Mouse (Mus musculus) kidney, adult 2 months (tissue): ENCODE data around the gene Ccdc47. TPM values are rescaled to one million over a fixed set of nuclear protein-coding genes. Genes with fewer than 3 reads are reported as not detected.
A peak's percentile ranks its signal among the peaks of the same experiment; 100 is the strongest.

Experiments used
- DNase-seq: peaks from one replicate; pipeline ENCODE4 v3.0.0; 2021
- H3K27ac ChIP-seq: fragments of 200-500 bp; 2 replicates; pipeline ENCODE4 v1.5.1; 2012; ENCODE audit warnings: low read depth, low read length, control low read depth, inconsistent platforms; ENCODE audit not compliant: insufficient read depth
- H3K27me3 ChIP-seq: fragments of 200-500 bp; replicated peaks from 2 replicates; pipeline ENCODE4 v1.6.1; 2012; ENCODE audit warnings: mild to moderate bottlenecking, moderate library complexity, low read length, inconsistent platforms; ENCODE audit not compliant: control insufficient read depth, insufficient read depth
- H3K36me3 ChIP-seq: fragments of 200-500 bp; 2 replicates; pipeline ENCODE4 v1.6.1; 2012; ENCODE audit warnings: mild to moderate bottlenecking, moderate library complexity, low read length, inconsistent platforms; ENCODE audit not compliant: control insufficient read depth, insufficient read depth
- H3K4me1 ChIP-seq: fragments of 200-500 bp; 2 replicates; pipeline ENCODE4 v1.6.1; 2011; ENCODE audit warnings: low read length; ENCODE audit not compliant: control insufficient read depth, insufficient read depth
- H3K4me3 ChIP-seq: fragments of 200-500 bp; 2 replicates; pipeline ENCODE4 v1.5.1; 2011; ENCODE audit warnings: mild to moderate bottlenecking, low read depth, low read length, control low read depth; ENCODE audit not compliant: insufficient read depth
- CTCF ChIP-seq: fragments of 200-500 bp; conservative IDR thresholded peaks from 2 replicates; pipeline ENCODE4 v1.5.1; 2011; ENCODE audit warnings: low read depth, mild to moderate bottlenecking, control low read depth, low read length, moderate library complexity, mixed read lengths; ENCODE audit not compliant: insufficient read depth, insufficient read length
- POLR2A ChIP-seq: fragments of 200-500 bp; IDR thresholded peaks from one replicate; pipeline ENCODE4 v1.6.1; 2011; ENCODE audit warnings: low read depth, low read length, control low read depth
- WGBS: fragments of 180-500 bp; shearing (Covaris S2); methylation state at CpG from one replicate; pipeline ENCODE4 v1.1.7; 2018; 5-methylcytosine and 5-hydroxymethylcytosine counted together
- polyA plus RNA-seq: library from polyadenylated mRNA; depleted of rRNA; stranded (reverse); fragments of >200 nt; gene quantifications from 2 replicates; pipeline ENCODE4 v1.2.3, GENCODE M21; 2012; rRNA removed

Gene Ccdc47
- 14.0 and 20.6 TPM in 2 replicates for polyA plus RNA-seq

- H3K27ac ChIP-seq, result peak within 1 kb of the TSS; percentile 94
- TF ChIP-seq POLR2A (no peak), CTCF (no peak)
- peak within 1 kb of the TSS; percentile 95 for H3K4me3 ChIP-seq
- peaks cover 4% of the 10 kb centered on the region for H3K36me3 ChIP-seq
- peak; percentile 99 for DNase-seq
- WGBS, result under 1% methylated on average over 46 of the region's 46 CpGs
- no peaks in the 10 kb centered on the region for H3K27me3 ChIP-seq
- peaks cover 12% of the 10 kb centered on the region; the same call in 1 of the 2 replicates for H3K4me1 ChIP-seq
Measured at GRCm38 (mm10) chr11:106215927-106216729, at the start of gene Ccdc47. TSS of gene Ccdc47 (minus strand) at chr11:106216344.

DNA sequence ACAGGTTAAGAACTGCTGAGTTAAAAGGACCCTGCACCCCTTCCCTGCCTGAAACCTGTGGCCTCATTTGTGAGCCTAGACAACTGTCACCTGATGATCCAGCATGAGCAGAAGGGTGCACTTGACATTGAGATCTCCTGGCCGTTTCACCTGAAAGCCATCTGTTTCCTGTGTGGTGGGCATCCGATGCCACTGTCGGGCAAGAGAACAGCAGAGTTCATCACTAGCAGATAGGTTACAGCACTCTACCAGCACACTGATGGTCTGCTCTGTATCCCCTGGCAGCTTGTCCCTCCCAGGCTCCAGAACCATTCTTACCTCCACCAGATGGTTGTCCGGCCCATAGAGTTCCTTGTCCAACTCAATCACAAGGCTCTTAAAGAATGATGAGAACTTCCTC, 49.4 kb upstream of the Ccdc47 start:
- WGBS, result 80% methylated on average over 4 of the region's 4 CpGs
- Histone ChIP-seq H3K4me1 (peaks cover 31% of the 10 kb centered on the region), H3K27me3 (no peaks in the 10 kb centered on the region), H3K27ac (no peak overlapping the region), H3K36me3 (peaks cover 12% of the 10 kb centered on the region), H3K4me3 (no peak overlapping the region)
- no peak for DNase-seq
- no peak for TF ChIP-seq CTCF
- TF ChIP-seq POLR2A, result no peak

DNA sequence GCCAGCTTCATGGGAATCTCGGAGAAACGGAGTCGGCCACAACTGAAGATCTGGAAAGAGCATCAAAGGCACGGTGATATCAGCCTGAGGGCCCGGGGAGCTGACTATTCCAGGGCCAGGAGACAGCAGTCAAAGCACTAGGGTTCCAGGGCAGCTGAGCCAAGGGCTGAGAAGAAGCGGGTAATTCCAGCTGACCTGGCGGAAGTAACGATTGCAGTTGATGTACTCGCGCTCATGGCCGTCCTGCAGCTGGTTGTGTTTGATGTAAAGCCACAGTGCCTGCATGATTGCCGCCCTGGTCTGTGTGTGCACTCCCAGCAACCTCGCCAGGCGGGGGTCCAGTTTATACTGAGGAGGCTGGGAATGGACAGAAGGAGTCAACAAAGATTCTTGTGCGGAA, 48.8 kb upstream of the Ccdc47 start:
- Histone ChIP-seq H3K4me3 (no peak overlapping the region), H3K27ac (no peak overlapping the region), H3K27me3 (no peaks in the 10 kb centered on the region), H3K4me1 (peaks cover 25% of the 10 kb centered on the region), H3K36me3 (peaks cover 12% of the 10 kb centered on the region)
- DNase-seq, result no peak
- TF ChIP-seq CTCF (no peak), POLR2A (no peak)
- WGBS, result 88% methylated on average over 15 of the region's 15 CpGs

DNA sequence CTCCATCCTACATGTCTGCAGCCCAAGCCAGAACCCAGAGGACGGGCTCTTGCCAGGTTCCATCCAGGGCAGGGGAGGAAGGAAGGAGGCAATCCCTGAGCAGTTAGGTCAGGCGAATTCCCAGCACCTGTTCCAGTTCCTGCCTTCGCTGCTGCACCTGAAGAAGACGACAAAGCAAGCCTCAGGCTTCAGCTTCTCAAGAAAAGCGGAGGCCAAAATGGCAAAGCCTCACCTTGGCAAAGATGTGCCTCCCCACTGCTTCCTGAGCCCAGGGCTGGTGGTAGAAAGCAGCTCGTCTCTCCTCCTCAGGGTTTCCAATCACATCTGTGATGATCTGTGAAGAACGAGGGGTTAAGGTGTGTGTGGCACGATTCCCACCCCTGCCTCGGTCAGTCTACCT, 47.8 kb upstream of the Ccdc47 start:
- DNase-seq, result no peak

GRCm38 (mm10) chr11:106260826-106261450, 44.8 kb upstream of the Ccdc47 start:
- Histone ChIP-seq H3K4me3 (no peak overlapping the region), H3K36me3 (peaks cover 6% of the 10 kb centered on the region), H3K4me1 (no peaks in the 10 kb centered on the region), H3K27me3 (no peaks in the 10 kb centered on the region), H3K27ac (no peak overlapping the region)
- 64% methylated on average over 14 of the region's 14 CpGs for WGBS
- DNase-seq, result no peak
- TF ChIP-seq POLR2A (no peak), CTCF (no peak)

More for the DNA sequence above, 47.8 kb upstream of the Ccdc47 start:
- Histone ChIP-seq H3K36me3 (peaks cover 12% of the 10 kb centered on the region), H3K4me1 (peaks cover 20% of the 10 kb centered on the region), H3K27me3 (no peaks in the 10 kb centered on the region), H3K27ac (no peak overlapping the region), H3K4me3 (no peak overlapping the region)
- no peak for TF ChIP-seq CTCF
- TF ChIP-seq POLR2A, result no peak
- WGBS, result 79% methylated on average over 9 of the region's 9 CpGs

GRCm38 (mm10) chr11:106256775-106257174, 40.6 kb upstream of the Ccdc47 start:
- Histone ChIP-seq H3K36me3 (no peaks in the 10 kb centered on the region), H3K4me3 (peak overlapping the region; percentile 72), H3K4me1 (no peaks in the 10 kb centered on the region), H3K27me3 (no peaks in the 10 kb centered on the region), H3K27ac (no peak overlapping the region)
- 47% methylated on average over 5 of the region's 5 CpGs for WGBS
- DNase-seq, result peak; percentile 64
- no peak for TF ChIP-seq CTCF
- TF ChIP-seq POLR2A, result no peak

DNA sequence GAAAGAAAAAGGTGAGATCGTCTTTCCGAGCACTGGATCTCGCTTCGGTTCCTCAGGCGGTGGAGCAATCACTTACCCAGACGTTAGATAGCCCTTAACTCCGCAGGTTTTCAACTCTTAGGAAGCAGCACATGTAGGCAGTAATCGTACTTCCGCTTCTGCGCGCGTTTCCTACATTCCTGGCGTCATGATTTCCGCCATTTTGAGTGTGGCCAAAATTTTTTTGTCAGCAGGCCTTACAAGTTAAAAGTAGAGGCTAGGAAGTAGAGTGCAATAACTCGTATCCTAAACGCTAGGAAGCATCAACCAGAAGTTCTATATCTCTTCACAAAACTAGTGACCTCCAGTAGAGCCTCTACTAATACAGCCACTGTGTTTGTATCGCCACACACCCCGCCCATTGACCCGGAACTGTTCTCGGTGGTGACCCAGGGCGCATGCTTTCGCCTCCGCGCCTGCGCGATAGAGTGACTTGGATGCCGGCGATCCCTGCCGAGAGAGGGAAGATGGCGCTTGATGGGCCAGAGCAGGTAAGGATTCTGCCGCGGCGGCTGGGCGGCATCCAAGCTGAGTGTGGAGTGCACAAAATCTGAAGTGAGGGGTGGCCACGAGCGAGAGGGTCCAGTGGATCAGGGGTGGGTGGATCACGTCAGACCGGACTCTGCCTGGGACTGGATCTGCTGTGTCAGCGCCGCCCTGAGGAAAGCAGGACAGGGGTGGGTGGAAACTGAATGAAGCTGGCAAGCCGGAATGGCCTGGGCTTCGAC, 39.7 kb upstream of the Ccdc47 start, which contains the start of the genes Ftsj3 and Psmc5:
Ftsj3 (minus strand) TSS at position 395 of the 767 bp plus-strand sequence.
Psmc5 (plus strand) TSS at position 470 of the 767 bp plus-strand sequence.
- Histone ChIP-seq H3K27me3 (no peaks in the 10 kb centered on the region), H3K36me3 (no peaks in the 10 kb centered on the region), H3K4me1 (no peaks in the 10 kb centered on the region), H3K4me3 (peak within 1 kb of the TSS; percentile 73), H3K27ac (peak within 1 kb of the TSS; percentile 61)
- peak; percentile 73 for TF ChIP-seq POLR2A
- TF ChIP-seq CTCF, result 0 out of 2 replicates have a peak, but pooled peaks have one; percentile 9
- whole genome bisulfite sequencing, result under 1% methylated on average over 42 of the region's 42 CpGs
- DNase-seq, result peak; percentile 99
